Mouse (Mus musculus) brain, embryonic 14.5 days (tissue): ENCODE data around the gene Grifin.

Experiments
- CTCF ChIP-seq: fragments of 200-500 bp; IDR thresholded peaks from 2 replicates; pipeline ENCODE4 v1.5.1; 2012; ENCODE audit warnings: inconsistent platforms, mild to moderate bottlenecking, moderate library complexity, borderline replicate concordance; ENCODE audit not compliant: insufficient read depth, insufficient read length; ENCODE audit errors: extremely low read depth
- POLR2A ChIP-seq: fragments of 200-500 bp; IDR thresholded peaks from 2 replicates; pipeline ENCODE4 v1.6.1; 2012; ENCODE audit warnings: mild to moderate bottlenecking, inconsistent platforms, borderline replicate concordance; ENCODE audit not compliant: poor library complexity, insufficient read depth, insufficient read length, severe bottlenecking; ENCODE audit errors: extremely low read depth

DNA sequence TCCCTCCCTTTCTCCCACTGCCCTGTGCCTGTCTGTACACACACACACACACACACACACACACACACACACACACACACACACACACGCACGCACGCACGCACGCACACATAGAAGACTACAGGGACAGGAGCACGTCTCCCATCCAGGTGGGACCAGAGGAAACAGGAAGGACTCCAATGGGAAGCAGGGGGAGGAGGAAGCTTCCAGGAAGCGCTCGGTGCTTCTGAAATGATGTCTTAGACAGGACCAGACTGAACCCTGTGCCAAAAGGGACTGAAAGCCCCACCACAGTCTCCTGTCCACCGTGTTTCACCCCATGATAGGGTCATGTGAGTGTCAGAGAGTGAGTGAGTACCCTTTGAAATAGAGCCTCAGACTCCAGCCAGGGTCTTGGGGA is 2.3 kb downstream of the Grifin start:
- TF ChIP-seq CTCF (no peak), POLR2A (no peak)
